Mouse (Mus musculus) layer of hippocampus, adult 9-11 months (tissue): ENCODE measurements around the gene Irgq.
"Not testable (repeated sequence)": the region's sequence is repeated elsewhere in the genome, so short reads cannot be mapped to it uniquely, and the experiment has no call there.

Experiments
- DNase-seq: peaks from one replicate; pipeline ENCODE4 v3.0.0; 2022

Gene Irgq

DNA sequence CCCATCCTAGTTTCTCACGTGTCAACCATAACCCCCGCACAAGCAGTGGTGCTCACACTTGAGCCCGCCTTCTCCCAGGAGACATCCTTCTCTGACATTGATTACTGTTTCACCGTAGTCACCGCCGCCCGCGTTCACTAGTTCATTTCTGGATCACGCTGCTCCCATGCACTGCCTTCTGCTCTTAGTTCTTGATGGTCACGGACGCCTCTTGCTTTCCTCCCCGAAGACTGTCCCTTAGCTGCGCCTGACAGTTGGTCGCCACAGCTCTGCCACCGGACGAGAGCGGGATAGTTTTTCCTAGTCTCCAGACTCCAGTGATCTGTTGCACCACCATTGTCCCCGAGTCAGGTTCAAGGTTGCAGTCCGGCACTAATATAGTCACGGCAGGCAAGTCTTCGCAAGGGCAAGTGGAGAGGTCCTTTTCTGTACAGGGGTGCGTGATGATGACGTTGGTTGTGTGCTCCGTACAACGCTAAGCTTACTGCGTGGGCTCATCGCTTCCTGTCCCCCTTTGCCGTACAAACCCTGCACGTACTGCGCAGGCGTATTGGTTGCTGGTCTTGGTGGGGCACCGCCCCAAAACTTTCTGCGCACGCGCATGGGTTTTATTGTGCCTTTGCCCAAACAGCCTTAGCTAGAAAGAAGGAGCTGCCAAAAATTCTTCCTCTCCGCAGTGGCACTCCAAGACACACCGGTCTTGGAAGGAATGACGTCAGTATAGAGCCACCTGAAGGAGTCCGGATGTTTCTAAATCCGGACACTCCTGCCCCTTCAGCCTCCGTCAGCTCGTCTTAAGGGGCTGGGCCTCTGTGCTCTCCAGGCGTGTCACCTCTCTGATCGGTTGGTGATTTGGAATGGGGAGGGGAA is at the start of gene Irgq:
Gene Irgq (plus strand): TSS at position 628 of the 870 bp plus-strand sequence.
- peak; percentile 99 for DNase-seq

- no peak for DNase-seq
These were observed 49.5 kb upstream of the Irgq start for GRCm38 (mm10) chr7:24480986-24481473.

GRCm38 (mm10) chr7:24481474-24482207 is 48.8 kb upstream of the Irgq start, which contains the start of gene Cadm4:
TSS of gene Cadm4 (plus strand) at chr7:24482023.
- DNase-seq = peak; percentile 87

GRCm38 (mm10) chr7:24482208-24483020 is 48.1 kb upstream of the Irgq start:
- no peak for DNase-seq

DNA sequence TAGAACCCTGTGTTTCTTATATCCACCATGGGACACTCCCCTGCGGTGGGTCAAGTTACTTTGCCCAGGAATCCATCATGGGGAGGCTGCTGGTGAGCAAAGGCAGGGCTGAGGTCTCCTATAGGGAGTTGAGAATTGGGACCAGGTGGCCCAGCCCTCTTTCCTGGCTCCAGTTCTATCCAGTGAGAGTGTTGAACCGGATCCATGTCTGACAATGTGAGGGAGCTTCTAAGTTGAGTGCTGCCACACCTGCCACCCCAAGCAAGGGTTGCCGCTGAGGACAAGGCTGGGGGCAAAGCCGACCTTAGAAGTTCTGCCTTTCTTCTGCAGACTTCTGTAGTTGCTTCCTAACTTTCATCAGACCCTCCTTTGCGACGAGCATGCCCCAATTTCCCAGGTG is 47.2 kb upstream of the Irgq start:
- not testable (repeated sequence) for DNase-seq

- DNase-seq = peak; percentile 47
These were observed 45.0 kb upstream of the Irgq start for GRCm38 (mm10) chr7:24485481-24485880.

- DNase-seq = no peak
These were observed 43.8 kb upstream of the Irgq start for GRCm38 (mm10) chr7:24486654-24487130.

GRCm38 (mm10) chr7:24487403-24487802 is 43.1 kb upstream of the Irgq start:
- no peak for DNase-seq

DNA sequence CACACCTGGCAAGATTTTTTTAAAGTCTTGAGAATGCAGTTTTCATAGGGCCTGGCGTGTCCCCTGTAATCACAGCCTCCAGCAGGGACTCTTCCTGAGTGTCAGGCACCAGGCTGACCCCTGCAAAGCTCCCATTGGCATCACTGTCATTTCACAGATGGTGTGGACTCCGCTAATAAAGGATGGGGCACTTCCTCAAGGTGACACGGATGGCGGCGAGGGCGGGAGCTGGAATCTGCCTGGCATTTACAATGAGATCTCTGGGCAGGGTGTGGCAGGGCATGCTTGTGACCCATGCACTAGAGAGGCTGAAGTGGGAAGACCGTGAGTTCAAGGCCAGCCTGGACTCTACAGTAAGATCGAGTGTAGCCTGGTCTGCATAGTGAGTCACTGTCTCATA is 42.2 kb upstream of the Irgq start:
- DNase-seq = no peak

DNA sequence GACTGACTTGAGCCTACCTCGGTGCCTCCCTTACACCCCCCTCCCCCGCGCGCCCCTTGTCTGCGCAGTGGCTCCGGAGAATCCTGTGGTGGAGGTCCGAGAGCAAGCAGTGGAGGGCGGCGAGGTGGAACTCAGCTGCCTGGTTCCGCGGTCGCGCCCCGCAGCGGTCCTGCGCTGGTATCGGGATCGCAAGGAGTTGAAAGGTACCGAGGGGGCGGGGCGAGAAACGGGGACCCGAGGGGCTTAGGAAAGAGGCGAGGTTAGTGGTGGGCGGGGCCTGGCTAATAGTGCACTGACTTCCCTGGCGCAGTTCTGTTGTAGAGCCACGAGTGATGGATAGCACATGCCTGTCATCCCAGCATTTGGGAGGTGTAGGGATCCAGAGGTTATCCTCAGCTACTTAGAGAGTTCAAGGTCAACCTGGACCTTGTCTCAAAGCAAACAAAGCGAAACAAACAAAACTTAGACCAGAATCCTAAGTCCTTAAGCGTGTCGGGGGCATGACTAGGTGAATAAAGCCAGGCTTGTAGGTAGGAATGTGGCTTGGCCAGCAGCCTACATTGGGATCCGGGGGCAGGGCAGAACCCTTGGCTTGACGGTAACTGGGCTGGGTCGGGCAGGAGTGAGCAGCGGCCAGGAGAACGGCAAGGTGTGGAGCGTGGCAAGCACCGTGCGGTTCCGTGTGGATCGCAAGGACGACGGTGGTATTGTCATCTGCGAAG is 30.5 kb upstream of the Irgq start:
- DNase-seq = no peak

GRCm38 (mm10) chr7:24500929-24501328 is 29.6 kb upstream of the Irgq start:
- DNase-seq = no peak

DNA sequence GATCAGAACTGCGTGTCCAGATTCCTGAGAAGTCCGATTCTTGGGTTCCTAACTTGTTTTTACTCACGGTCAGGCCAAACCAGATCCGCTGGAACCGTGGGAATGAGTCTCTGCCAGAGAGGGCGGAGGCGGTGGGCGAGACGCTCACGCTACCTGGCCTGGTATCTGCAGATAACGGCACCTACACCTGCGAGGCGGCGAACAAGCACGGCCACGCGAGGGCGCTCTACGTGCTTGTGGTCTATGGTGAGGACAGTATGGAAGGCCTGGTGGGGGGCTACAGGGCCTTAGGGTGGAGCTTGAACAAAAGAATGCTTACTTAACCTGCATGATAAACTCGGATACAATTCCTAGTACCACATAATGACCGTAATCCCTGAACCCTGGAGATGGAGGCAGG is 29.0 kb upstream of the Irgq start:
- DNase-seq = no peak

GRCm38 (mm10) chr7:24504004-24504403 is 26.5 kb upstream of the Irgq start:
- DNase-seq = no peak

DNA sequence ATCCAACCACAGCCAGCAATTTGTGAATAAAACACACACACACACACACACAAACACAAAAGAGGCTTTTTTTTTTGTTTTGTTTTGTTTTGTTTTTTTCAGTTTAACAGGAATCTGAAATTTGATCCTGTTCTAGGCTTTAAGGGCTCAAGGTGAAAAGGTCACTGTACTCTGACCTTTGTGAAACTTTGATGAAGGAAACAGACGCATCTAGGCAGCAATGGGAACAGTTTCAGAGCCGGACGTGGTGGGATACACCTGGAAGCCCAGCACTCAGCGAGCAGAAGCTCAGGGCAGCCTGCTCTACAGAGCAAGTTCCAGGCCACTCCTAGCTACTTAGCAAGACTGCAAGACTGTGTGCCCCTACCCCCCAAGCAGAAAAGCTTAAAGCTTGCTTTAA is 25.6 kb upstream of the Irgq start:
- no peak for DNase-seq

- no peak for DNase-seq
These were observed 24.9 kb upstream of the Irgq start for GRCm38 (mm10) chr7:24505447-24506064.

DNA sequence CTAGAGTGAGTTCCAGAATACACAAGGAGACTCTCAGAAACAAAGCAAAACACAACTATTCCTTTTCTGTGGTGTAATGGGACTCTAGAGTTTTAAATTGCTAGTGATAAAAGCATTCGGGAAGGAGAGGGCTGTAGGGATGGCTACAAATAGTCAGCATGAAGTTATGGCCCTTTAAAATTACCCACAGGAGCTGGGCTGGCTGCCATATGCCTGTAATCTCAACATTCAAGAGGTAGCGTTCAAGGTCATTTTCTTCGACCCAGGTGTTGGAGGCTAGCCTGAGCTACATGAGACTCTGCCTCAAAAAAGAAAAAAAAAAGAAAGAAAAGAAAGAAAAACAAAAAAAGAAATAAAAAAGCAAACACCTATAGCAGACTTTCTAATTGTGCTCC is 24.4 kb upstream of the Irgq start:
- no peak for DNase-seq

- peak; percentile 60 for DNase-seq
These were observed 24.0 kb upstream of the Irgq start for GRCm38 (mm10) chr7:24506476-24506837.

- DNase-seq = peak; percentile 79
These were observed 23.4 kb upstream of the Irgq start, which contains the start of gene Zfp428 for GRCm38 (mm10) chr7:24506838-24507725. TSS of gene Zfp428 (plus strand) at chr7:24507006.

GRCm38 (mm10) chr7:24507726-24508114 is 22.8 kb upstream of the Irgq start:
- no peak for DNase-seq

DNA sequence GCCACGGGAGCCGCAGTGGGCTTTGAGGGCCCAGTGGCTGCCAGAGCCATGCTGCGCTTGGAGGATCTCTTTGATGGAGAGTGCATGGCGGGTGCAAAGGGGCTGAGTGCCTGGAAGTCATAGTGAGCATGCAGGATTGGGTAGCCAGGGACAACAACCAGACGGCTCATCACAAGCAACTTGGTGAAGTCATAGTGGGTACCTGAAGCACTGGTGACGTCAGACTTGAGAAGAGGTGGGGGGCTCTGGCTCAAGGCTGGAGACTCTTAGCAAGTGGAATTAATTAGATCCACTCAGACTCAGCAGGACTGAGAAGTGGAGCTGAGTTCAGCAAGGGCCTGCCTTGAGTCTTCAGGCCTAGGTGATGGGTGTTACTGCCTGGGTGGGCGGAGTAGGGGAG is 18.1 kb upstream of the Irgq start, which contains the start of gene AC161166.1:
Gene AC161166.1 (minus strand): TSS at position 101 of the 400 bp plus-strand sequence.
- no peak for DNase-seq
